Mouse (Mus musculus) WW6 (cell line): ENCODE results near the gene Pak4.

ENCODE experiments used
- DNase-seq: peaks from one replicate; pipeline ENCODE4 v3.0.0-alpha.2; 2013; ENCODE audit warnings: low read depth, low spot score

The Pak4 gene

DNA sequence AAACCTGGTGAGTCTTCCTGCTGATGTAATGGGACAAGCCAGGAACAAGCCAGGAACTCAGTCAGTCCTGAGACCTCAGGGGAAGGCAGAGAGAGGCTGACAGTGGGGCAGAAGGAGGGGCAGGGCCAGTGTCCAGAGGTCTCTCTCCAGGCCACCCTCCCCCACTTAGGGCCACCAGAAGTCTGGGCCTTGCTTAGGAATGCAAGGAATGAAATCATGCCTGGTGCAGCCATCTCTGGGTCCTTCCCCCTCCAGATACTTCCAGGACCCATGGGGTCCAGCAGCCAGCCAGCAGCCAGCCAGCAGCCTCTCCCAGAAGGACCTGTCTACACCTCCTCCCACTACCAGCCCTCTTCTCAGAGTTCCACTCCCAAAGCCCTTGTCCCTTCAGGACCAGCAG, 10.3 kb downstream of the Pak4 start:
- no peak for DNase-seq

- no peak for DNase-seq
Measured at GRCm38 (mm10) chr7:28586663-28587411, 11.1 kb downstream of the Pak4 start.

DNA sequence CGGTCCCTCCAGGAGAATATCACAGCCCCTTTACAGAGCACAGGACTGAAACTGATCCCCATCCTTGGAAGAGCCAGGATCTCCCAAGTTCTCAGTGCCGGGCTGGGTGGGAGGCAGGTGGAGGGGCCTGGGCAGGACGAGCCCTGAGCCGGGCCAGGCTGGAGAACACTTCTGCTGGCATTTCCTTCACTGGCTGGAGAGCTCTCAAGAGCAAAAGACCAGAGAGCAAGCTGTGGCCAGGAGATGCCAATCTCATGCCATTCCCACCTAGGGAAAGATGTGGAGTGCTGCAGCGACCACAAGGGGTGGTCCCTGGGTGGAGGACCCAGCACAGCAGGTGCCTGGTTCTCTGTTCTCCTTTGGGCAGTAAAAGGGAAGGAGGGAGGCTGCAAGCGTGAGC, 13.0 kb downstream of the Pak4 start:
- DNase-seq: no peak

DNA sequence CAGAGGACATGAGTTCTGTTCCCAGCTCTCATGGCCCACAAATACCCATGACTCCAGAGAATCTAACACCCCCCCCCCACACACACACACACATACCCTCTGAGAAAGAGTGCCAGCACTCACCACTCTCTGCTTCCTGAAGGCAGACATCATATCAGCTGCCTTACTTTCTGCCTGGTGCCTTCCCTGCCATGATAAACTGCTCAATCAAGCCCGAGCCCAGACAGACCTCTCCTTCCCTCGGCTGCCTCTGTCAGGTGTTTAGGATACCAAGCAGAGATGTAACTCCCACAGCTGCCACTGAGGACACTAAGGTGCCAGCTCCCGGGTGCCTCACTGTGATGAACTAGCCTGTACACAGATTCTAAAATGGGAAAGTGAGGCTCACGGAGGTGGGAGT, 13.5 kb downstream of the Pak4 start:
- no peak for DNase-seq

DNA sequence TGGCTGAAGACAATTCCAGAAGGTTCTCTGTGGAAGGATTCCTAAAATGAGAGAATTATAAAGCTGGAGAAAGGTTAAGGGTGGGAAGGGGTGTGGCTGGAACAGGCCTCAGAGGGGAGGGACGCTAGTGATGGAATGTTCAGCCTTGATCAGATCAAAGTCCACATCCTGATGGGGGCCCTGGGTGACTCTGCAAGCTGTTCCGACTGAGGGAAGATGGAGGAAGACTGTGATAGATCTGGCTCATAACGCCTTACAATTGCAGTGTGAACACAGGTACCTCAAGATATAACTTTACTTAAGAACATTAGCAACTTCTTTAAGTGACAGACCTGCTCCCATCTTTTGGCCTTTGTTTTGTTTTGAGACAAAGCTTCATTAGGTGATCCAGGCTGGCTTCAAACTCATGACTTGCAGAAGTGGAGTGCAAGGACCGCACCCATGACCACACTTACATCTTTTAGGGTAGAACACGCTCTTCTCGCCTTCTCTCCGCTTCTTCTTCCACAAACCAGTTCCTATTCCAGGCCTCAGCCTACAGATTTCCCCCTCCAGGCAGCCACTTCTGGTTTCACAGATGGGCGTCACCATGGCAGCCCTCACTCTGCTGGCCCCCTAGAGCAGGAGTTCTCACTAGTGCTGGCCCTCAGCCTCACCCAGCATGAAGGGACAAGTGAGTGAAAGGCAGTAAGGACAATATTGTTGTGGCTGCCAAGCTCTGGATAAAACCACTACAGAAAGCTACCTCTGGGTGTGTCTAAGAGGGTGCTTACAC, 14.2 kb downstream of the Pak4 start:
- no peak for DNase-seq

DNA sequence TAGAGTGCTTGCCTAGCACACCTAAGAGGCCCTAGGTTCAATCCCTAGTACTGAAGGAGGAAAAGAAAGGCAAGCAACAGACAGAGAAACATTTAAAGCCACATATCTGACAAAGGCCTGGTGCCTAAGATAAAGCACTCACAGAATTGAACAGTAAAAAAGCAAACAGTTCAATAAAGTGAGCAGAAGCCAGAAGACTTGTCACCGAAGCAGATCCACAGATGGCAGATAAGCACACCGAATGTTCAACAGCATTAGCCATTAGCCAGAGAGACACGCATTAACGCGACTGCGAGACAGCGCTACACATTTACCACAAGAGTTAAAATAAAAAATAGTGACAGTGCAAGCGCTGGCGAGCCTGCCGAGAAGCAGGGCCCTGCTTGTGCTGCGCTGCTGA, 15.1 kb downstream of the Pak4 start:
- no peak for DNase-seq

DNA sequence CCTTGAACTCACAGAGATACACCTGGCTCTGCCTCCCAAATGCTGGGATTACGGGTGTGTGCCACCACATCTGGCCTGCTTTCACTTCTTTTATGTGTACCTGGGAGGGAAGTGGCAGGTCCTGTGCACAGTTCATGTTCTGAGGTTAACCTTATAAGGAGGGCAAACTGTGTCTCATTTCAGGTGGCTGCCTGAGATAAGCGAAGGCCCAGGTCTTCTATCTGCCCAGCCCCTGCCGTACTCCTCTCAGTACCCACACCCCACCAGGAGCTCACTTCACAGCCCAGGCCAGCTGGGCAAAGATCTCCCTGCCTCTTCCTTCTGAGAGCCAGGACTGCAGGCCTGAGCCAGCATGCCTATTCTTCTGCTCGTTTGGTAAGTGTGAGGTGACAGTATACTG, 16.3 kb downstream of the Pak4 start:
- no peak for DNase-seq

DNA sequence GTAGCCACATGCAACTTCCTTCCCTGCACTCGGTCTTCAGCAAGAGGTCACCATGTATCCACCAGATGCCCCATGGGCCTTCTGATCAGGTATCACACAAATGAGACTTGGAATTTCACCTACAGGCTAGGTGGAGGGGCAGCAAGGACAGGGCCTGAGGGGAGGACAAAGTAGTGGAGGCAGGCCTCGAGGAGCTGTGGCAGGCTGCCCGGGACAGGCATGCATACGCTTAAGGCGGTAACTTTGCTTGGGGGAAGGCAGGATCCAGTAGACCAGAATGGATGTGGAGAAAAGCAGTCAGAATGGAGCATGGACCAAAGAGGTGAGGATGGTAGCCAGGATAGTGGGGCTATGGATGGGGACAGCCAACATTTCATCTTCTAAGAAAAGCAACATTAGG, 18.2 kb downstream of the Pak4 start:
- no peak for DNase-seq

- DNase-seq: no peak
Measured at GRCm38 (mm10) chr7:28578543-28579053, 19.4 kb downstream of the Pak4 start.

GRCm38 (mm10) chr7:28577826-28578542, 20.0 kb downstream of the Pak4 start:
- no peak for DNase-seq

DNA sequence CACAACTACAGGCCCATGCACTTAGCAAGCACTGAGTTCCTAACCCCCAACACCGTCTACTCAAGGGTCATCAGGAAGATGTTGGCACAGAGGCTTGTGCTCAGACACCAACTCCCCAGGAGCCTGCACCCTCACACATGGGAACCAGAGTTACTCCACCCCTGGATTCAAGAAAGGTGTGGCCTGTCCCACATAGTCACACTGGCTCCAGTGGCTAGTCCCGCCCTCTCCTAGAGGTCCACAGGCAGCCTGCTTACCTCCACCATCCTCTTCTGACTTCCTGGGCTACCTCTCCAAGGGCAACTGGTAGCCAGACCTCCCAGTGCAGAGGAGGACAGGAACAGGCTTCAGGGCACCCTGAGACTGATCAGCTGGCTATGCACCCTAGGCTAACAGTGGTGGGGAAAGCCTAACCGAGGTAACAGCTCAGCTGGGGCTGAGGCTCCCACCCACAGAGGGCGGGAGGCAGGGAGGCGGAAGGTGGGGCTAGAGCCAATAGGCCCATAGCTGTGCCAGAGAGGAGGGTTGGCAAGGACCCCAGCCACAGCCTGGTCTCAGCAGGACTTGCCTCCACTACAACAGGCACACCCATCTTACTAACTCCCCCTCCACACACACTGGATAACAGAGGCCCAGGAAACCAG, 21.6 kb downstream of the Pak4 start:
- DNase-seq: no peak

- DNase-seq: no peak
Measured at GRCm38 (mm10) chr7:28575597-28575996, 22.4 kb downstream of the Pak4 start.

DNA sequence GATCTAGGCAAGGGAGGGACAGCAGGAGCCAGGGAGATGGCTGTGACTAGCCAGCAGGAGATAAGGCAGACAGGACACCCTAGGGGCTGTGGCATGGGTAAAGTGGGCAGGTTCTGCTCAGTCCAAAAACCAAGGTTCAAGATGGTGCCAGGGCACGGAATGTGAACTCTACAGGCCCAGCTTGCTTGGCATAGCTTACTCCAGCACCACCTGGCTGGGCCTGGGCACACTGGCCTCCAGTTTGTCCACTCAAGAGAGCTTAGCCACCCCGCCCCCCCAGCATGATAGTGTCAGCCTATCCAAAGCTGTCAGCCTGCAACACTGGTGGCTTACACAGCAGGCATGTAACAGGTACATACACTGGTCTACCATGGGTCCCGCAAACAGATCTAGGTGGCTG, 24.7 kb downstream of the Pak4 start:
- no peak for DNase-seq

GRCm38 (mm10) chr7:28572689-28573088, 25.3 kb downstream of the Pak4 start:
- DNase-seq: no peak

GRCm38 (mm10) chr7:28570982-28571682, 26.9 kb downstream of the Pak4 start:
- DNase-seq: no peak

DNA sequence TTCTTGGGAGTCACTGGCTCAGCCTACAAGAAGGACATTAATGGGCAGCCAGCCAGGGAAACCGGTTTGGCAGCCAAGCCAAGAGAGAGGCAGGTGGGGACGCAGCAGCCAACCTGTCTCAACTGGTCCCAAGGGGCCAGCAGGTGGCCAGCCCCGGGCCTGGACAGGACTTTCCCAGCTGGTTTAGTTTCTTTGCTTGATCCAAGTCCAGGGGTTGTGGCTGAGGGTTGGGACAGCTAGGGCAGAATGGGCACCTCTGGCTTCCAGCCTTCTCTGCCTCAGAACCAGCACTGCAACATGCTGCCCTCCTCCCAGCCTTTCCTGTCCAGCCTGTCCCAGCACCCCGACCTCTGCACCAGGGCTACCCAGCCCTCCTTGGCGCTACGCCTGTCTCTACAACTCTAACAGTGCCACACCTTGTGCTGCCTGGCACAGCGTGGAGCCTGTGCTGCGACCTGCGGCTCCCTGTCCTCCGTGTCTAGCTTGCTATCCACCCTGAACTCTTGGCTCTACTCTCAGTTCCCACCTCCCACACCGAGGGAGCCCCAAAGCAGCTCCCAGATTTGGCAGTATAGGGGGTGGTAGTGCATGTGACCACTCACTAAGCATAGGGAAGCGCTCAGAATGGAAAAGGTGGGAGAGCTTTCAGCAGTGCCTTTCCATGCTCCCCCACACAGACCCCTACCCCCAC, 27.5 kb downstream of the Pak4 start:
- no peak for DNase-seq

DNA sequence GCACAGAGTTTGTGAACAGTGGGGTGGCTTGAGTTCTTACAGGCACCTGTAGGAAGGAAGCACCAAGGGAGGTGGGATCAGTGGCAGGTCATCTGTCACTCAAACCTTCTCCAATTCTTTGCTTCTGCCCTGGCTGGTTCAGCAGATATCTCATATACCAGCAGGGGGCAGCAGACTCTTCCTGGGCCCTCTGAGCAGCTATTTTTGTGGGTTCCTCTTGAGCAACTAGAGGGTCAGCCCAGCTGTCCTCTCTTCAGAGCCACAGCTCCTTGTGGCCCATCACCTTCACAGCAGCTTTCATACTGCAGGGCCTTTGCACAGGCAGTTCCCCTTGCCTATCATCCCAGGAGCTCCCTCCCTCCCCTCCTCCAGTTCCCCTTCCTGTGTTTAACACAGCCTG, 29.7 kb downstream of the Pak4 start:
- no peak for DNase-seq

DNA sequence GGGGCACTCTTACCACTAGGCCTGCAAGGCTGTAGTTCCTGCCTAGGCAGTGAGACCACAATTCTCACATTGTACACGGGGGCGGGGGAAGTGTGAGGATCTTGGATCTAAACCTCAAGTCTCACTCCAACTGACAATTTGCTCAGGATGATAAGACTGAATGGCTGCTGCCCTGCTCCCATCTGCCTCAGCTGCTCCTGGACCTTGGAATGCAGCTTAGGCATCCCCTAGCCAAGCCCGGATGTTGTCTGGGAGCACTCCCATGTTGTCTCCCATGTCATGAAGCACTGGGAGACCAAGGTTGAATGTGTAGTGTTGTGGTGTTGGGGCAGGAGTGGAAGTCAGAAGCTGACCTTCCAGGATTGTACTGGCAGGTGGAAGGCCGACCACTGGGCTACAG, 30.4 kb downstream of the Pak4 start:
- DNase-seq: no peak

- no peak for DNase-seq
Measured at GRCm38 (mm10) chr7:28565407-28565806, 32.6 kb downstream of the Pak4 start.

DNA sequence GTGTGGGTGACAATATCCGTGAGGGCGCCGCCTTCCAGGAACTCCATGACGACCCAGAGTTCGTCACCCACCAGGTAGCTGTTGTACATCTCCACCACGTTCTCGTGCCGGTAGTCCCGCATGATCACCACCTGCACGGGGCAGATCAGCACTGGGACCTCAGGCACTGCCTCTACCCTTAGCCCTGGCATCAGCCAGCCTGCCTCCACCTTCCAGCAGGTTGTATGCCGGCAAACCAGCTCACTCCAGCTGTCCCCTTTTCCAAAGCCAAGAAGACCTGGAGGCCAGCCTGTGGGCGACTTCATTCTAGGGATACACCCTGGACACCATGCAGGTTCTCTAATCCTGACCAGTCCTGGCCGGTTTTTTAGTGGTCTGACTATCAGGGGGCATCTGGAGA, 35.0 kb downstream of the Pak4 start:
- DNase-seq: no peak

DNA sequence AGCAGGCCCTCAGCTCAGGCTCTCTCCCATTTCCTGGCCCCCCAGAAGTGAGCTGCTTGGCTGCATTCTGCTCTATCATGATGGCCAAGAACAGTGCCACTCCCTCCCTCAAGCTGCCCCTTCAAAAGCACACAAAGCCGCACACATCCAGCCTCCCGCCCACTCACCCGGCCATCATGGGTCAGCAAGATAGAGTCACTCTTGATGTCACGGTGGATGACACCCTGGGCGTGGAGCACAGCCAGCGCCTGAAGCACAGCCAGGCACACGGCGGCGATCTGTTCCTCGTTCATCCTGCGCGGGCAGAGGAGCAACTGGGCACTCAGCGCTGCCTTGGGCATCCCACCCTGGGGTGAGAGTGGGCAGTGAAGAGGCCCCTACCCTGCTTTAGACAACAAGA, 35.6 kb downstream of the Pak4 start:
- DNase-seq: no peak
